Mouse (Mus musculus) CH12.LX (cell line): ENCODE measurements around the gene Fen1. TPM values are rescaled to one million over a fixed set of nuclear protein-coding genes. Genes with fewer than 3 reads are reported as not detected.
A peak's percentile ranks its signal among the peaks of the same experiment; 100 is the strongest.

Source experiments
- DNase-seq: peaks from one replicate; pipeline ENCODE4 v3.0.0-alpha.2; 2013; ENCODE audit errors: extremely low read depth
- H3K27ac ChIP-seq: 2 replicates; pipeline ENCODE4 v1.5.1; 2012; ENCODE audit warnings: low read depth, mild to moderate bottlenecking, control low read depth, moderate library complexity; ENCODE audit not compliant: insufficient read depth
- H3K27me3 ChIP-seq: replicated peaks from 2 replicates; pipeline ENCODE3; 2012; ENCODE audit warnings: inconsistent platforms
- H3K36me3 ChIP-seq, 2 experiments: replicated peaks in 1 of 2; 2 replicates each; pipeline versions ENCODE3 to v1.6.1; 2012; ENCODE audit warnings: inconsistent platforms in 1 of 2, low read length in 1 of 2, mild to moderate bottlenecking in 1 of 2, mixed read lengths in 1 of 2, moderate library complexity in 1 of 2; ENCODE audit not compliant: control insufficient read depth in 1 of 2, insufficient read depth in 1 of 2
- H3K4me1 ChIP-seq, 2 experiments: 2 replicates each; pipeline ENCODE4 v1.6.1; 2012; ENCODE audit warnings: inconsistent platforms in 1 of 2, moderate library complexity in 1 of 2; ENCODE audit not compliant: insufficient read depth in 2 of 2, control insufficient read depth in 1 of 2
- H3K4me2 ChIP-seq: 2 replicates; pipeline ENCODE4 v1.6.1; 2012; ENCODE audit warnings: low read depth, mild to moderate bottlenecking, control low read depth; ENCODE audit not compliant: poor library complexity, insufficient read depth, severe bottlenecking
- H3K4me3 ChIP-seq, 3 experiments: fragments of 150-350 bp in 1 of 3; sonication (generic) in 1 of 3; replicated peaks in 1 of 3; 2 replicates each; pipeline versions ENCODE3 to v1.5.1; 2011 to 2012; ENCODE audit warnings: low read depth in 2 of 3, low read length in 2 of 3, mild to moderate bottlenecking in 2 of 3, moderate library complexity in 2 of 3, control low read depth in 1 of 3, improper control_type of control experiment in 1 of 3, inconsistent platforms in 1 of 3, mixed read lengths in 1 of 3; ENCODE audit not compliant: poor library complexity in 1 of 3
- H3K79me2 ChIP-seq: replicated peaks from 2 replicates; pipeline ENCODE4 v1.6.1; 2012; ENCODE audit warnings: mild to moderate bottlenecking, moderate library complexity; ENCODE audit not compliant: control insufficient read depth, poor library complexity, insufficient read depth, severe bottlenecking; ENCODE audit errors: extremely low read depth
- H3K9ac ChIP-seq: 2 replicates; pipeline ENCODE4 v1.6.1; 2012; ENCODE audit warnings: low read depth, mild to moderate bottlenecking, control low read depth, moderate library complexity; ENCODE audit not compliant: insufficient read depth
- H3K9me3 ChIP-seq: replicated peaks from 2 replicates; pipeline ENCODE3; 2012; ENCODE audit warnings: low read length, inconsistent platforms, mixed read lengths
- BHLHE40 ChIP-seq: IDR thresholded peaks from 2 replicates; pipeline ENCODE4 v1.6.1; 2011; ENCODE audit warnings: mild to moderate bottlenecking, low read depth, low read length, improper control_type of control experiment
- CHD1 ChIP-seq: IDR thresholded peaks from 2 replicates; pipeline ENCODE4 v1.6.1; 2012; ENCODE audit warnings: low read depth, low read length, improper control_type of control experiment, inconsistent platforms
- CTCF ChIP-seq, 2 experiments: IDR thresholded peaks in 1 of 2; conservative IDR thresholded peaks in 1 of 2; 2 replicates each; pipeline ENCODE4 v1.5.1; 2011 to 2012; ENCODE audit warnings: low read depth in 2 of 2, low read length in 2 of 2, improper control_type of control experiment in 1 of 2, inconsistent platforms in 1 of 2, mild to moderate bottlenecking in 1 of 2, moderate library complexity in 1 of 2
- EP300 ChIP-seq: IDR thresholded peaks from 2 replicates; pipeline ENCODE4 v1.6.1; 2011; ENCODE audit warnings: low read length, improper control_type of control experiment
- HCFC1 ChIP-seq: IDR thresholded peaks from 2 replicates; pipeline ENCODE4 v1.6.1; 2012; ENCODE audit warnings: low read depth, mild to moderate bottlenecking, inconsistent platforms, low read length, improper control_type of control experiment
- JUN ChIP-seq: IDR thresholded peaks from 2 replicates; pipeline ENCODE4 v1.6.1; 2011; ENCODE audit warnings: low read depth, mild to moderate bottlenecking, low read length, improper control_type of control experiment, moderate library complexity; ENCODE audit not compliant: insufficient read depth
- JUND ChIP-seq: conservative IDR thresholded peaks from 2 replicates; pipeline ENCODE4 v1.6.1; 2011; ENCODE audit warnings: low read depth, low read length, improper control_type of control experiment
- MAFK ChIP-seq: IDR thresholded peaks from 2 replicates; pipeline ENCODE4 v1.6.1; 2011; ENCODE audit warnings: low read length, improper control_type of control experiment; ENCODE audit not compliant: insufficient replicate concordance
- MAX ChIP-seq: IDR thresholded peaks from 2 replicates; pipeline ENCODE4 v1.6.1; 2011; ENCODE audit warnings: low read length, improper control_type of control experiment
- MAZ ChIP-seq: IDR thresholded peaks from 2 replicates; pipeline ENCODE4 v1.6.1; 2012; ENCODE audit warnings: low read depth, mild to moderate bottlenecking, inconsistent platforms, low read length, improper control_type of control experiment, moderate library complexity
- MXI1 ChIP-seq: IDR thresholded peaks from 2 replicates; pipeline ENCODE4 v1.6.1; 2011; ENCODE audit warnings: mild to moderate bottlenecking, low read depth, low read length, improper control_type of control experiment
- NRF1 ChIP-seq: IDR thresholded peaks from 2 replicates; pipeline ENCODE4 v1.6.1; 2014; ENCODE audit warnings: low read depth, mild to moderate bottlenecking, inconsistent platforms, low read length, improper control_type of control experiment, moderate library complexity
- PAX5 ChIP-seq: IDR thresholded peaks from 2 replicates; pipeline ENCODE4 v1.6.1; 2012; ENCODE audit warnings: low read length, inconsistent platforms, mixed read lengths
- RAD21 ChIP-seq: IDR thresholded peaks from 2 replicates; pipeline ENCODE4 v1.6.1; 2011; ENCODE audit warnings: low read depth, mild to moderate bottlenecking, low read length, improper control_type of control experiment, moderate library complexity
- RCOR1 ChIP-seq: conservative IDR thresholded peaks from 2 replicates; pipeline ENCODE4 v1.6.1; 2012; ENCODE audit warnings: low read depth, mild to moderate bottlenecking, inconsistent platforms, low read length, improper control_type of control experiment
- SIN3A ChIP-seq: IDR thresholded peaks from 2 replicates; pipeline ENCODE4 v1.6.1; 2012; ENCODE audit warnings: low read length, improper control_type of control experiment, inconsistent platforms
- TBP ChIP-seq: conservative IDR thresholded peaks from 2 replicates; pipeline ENCODE4 v1.6.1; 2011; ENCODE audit warnings: low read depth, low read length, improper control_type of control experiment
- USF2 ChIP-seq: conservative IDR thresholded peaks from 2 replicates; pipeline ENCODE4 v1.6.1; 2011; ENCODE audit warnings: low read depth, low read length, improper control_type of control experiment
- ZMIZ1 ChIP-seq: IDR thresholded peaks from 2 replicates; pipeline ENCODE4 v1.6.1; 2012; ENCODE audit warnings: low read depth, mild to moderate bottlenecking, inconsistent platforms, low read length, improper control_type of control experiment
- dilution Hi-C: fragments of 300-500 bp; cut with MboI; formaldehyde crosslinking; loops from 2 replicates; pipeline ENCODE4 v1.14.3; 2020; ENCODE audit warnings: low sequenced_read_pairs; ENCODE audit not compliant: extremely low pct_unique_long_range_greater_than_20kb, extremely low pct_ligation_motif_present
- in situ Hi-C: fragments of 300-500 bp; cut with MboI; formaldehyde crosslinking; loops from 3 replicates; pipeline ENCODE4 v1.14.3; 2019; ENCODE audit warnings: low sequenced_read_pairs, low pct_ligation_motif_present, low pct_unique_long_range_greater_than_20kb, mixed read lengths
- polyA plus RNA-seq: library from polyadenylated mRNA; unstranded; fragments of >175 nt; gene quantifications from 2 replicates; pipeline ENCODE4 v1.2.1, GENCODE M21; 2012; ENCODE audit warnings: low read depth; ENCODE audit not compliant: insufficient read length
- total RNA-seq, 2 experiments: library from RNA; depleted of rRNA; stranded (reverse); fragments of 300-350 nt in 1 of 2; fragments of >200 nt in 1 of 2; gene quantifications; 2 replicates each; pipeline ENCODE4 v1.2.3; 2012 to 2014

Gene Fen1
- total and polyA plus RNA-seq, 3 experiments = 111 to 156 (median 125) TPM

DNA sequence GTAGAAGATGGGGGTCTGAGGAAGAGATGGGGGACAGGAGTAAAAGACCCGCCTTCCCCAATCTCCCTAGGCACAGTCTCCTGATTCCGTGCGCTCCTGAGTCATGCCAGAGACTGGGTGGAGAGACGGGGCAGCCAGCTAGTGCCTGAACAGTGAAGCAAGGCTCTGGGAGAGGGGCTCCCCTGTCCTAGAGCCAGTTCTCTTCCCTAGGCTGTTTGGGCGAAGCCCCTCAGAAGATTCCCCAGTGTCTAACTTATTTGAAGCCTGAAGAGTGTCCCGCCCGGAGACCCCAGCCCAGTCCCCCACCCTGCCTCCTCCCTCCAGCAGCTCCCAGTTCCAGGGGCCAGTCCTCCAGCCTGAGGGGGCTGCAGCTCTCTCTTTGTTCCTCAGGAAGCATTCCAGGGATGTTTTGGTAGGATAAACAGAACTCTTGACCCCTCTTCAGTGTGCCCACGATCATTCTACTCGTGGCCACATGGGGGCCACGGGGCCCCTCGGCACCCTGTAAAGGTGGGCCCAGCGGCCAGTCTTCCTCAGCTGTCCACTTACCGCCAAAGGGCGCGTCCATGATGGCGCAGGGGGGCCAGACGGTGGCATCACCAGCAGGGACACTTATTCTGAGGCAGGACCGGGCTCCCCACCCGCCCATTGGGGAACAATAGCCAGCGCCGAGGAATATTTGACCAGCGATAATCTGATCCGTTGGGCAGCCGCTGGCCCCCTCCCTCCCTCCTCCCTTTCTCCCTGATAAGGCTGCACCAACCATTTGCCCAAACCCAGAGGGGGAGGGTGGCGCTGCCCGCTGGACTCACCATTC lies 20.9 kb upstream of the Fen1 start:
- Histone ChIP-seq H3K4me3 (no peak overlapping the region), H3K36me3 (no peaks in the 10 kb centered on the region), H3K9ac (no peak overlapping the region), H3K4me2 (no peak overlapping the region), H3K4me1 (peaks cover 0 to 4% of the 10 kb centered on the region in 2 experiments; a peak in 2 of 4 replicates), H3K9me3 (no peaks in the 10 kb centered on the region), H3K27me3 (peaks cover 72% of the 10 kb centered on the region), H3K27ac (no peak overlapping the region), H3K79me2 (no peaks in the 10 kb centered on the region)
- in situ Hi-C loops = no loop called here
- dilution Hi-C loops = no loop called here
- no peak for DNase-seq
- no peak for TF ChIP-seq MAFK
- TF ChIP-seq CTCF (conservative IDR thresholded peaks at IDR 0.05 in 1 of 2, IDR thresholded peaks at IDR 0.05 in 1 of 2; ENCODE audit: low read depth in 2 of 2, low read length in 2 of 2) = 0 out of 4 replicates have a peak, but pooled peaks of 1 of the 2 experiments have one; percentile 3
- TF ChIP-seq MXI1 = no peak
- TF ChIP-seq MAZ = no peak

DNA sequence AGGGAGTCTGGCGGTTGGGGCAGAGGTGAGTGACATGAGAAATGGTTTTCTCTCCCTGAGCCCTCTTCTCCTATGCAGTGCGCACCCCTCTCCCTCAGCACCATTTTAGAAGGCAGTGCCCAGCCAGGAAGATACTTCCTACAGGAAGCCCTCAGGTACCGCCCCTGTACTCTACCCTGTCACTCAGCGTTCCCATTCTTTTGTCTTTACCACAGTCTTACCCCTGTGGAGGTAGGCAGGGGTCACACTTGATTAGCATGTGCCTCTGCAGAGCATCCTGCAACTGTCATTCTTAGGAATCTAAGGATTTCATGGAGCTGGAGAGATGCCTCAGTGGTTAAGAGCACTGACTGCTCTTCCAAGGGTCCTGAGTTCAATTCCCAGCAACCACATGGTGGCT lies 19.6 kb upstream of the Fen1 start:
- Histone ChIP-seq H3K4me3 (no peak overlapping the region), H3K9me3 (no peaks in the 10 kb centered on the region), H3K36me3 (no peaks in the 10 kb centered on the region), H3K4me2 (no peak overlapping the region), H3K79me2 (no peaks in the 10 kb centered on the region), H3K27me3 (peaks cover 62% of the 10 kb centered on the region), H3K27ac (no peak overlapping the region), H3K9ac (no peak overlapping the region), H3K4me1 (peaks cover 0 to 4% of the 10 kb centered on the region in 2 experiments; a peak in 2 of 4 replicates)
- dilution Hi-C loops (no loop called here), in situ Hi-C loops (no loop called here)
- DNase-seq = no peak
- TF ChIP-seq EP300 (no peak), RCOR1 (no peak), ZMIZ1 (no peak)

DNA sequence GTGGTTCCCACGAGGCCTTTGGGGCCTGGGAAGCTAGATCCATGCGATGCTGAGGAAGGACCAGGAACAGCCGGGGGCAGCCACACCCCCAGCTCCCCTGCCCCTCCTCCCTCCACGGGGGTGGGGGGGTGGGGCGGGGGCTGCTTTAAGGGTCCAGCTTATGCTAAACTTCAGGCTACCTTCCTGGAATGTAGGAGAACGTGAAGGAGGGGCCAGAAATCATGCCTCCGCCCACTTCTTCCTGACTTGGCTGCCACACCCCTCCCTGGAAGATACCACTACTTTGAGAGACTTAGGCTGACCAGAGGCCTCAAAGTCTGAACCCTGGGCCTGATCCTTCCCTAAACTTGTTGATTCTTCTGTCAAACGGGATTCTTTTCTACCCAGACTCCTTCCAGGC lies 18.7 kb upstream of the Fen1 start:
- no peak overlapping the region for H3K9ac ChIP-seq
- no peaks in the 10 kb centered on the region for H3K9me3 ChIP-seq
- peaks cover 0 to 4% of the 10 kb centered on the region in 2 experiments; a peak in 2 of 4 replicates for H3K4me1 ChIP-seq
- H3K4me3 ChIP-seq = no peak overlapping the region
- H3K79me2 ChIP-seq = no peaks in the 10 kb centered on the region
- dilution Hi-C loops = no loop called here
- no peak overlapping the region for H3K4me2 ChIP-seq
- TF ChIP-seq RAD21 = no peak
- no peak for TF ChIP-seq MXI1
- TF ChIP-seq MAFK = no peak
- no peak for TF ChIP-seq TBP
- TF ChIP-seq USF2 = no peak
- TF ChIP-seq NRF1 = no peak
- no peak for TF ChIP-seq HCFC1
- no peak for TF ChIP-seq CHD1
- TF ChIP-seq SIN3A = no peak
- no peak for TF ChIP-seq BHLHE40
- TF ChIP-seq MAX = no peak
- TF ChIP-seq RCOR1 = no peak
- no peak for TF ChIP-seq JUN
- TF ChIP-seq PAX5 = no peak
- TF ChIP-seq CTCF (conservative IDR thresholded peaks at IDR 0.05 in 1 of 2, IDR thresholded peaks at IDR 0.05 in 1 of 2; ENCODE audit: low read depth in 2 of 2, low read length in 2 of 2) = no peak
- TF ChIP-seq JUND = no peak
- DNase-seq = no peak
- peaks cover 55% of the 10 kb centered on the region for H3K27me3 ChIP-seq
- no peak overlapping the region for H3K27ac ChIP-seq
- no peaks in the 10 kb centered on the region for H3K36me3 ChIP-seq
- in situ Hi-C loops = no loop called here
